Mouse (Mus musculus) small intestine, adult 2 months (tissue): ENCODE measurements at regions not wholly inside any gene's neighbourhood (a gene's known extent, or its start where the extent isn't known, plus 50 kb on each side); places are given as distances from the start of the nearest gene placed in this dataset.
A peak's percentile ranks its signal among the peaks of the same experiment; 100 is the strongest.

Source experiments
- H3K27ac ChIP-seq: fragments of 200-500 bp; 2 replicates; pipeline ENCODE4 v1.5.1; 2012; ENCODE audit warnings: low read depth, low read length, control low read depth, inconsistent platforms; ENCODE audit not compliant: insufficient read depth
- H3K27me3 ChIP-seq: fragments of 200-500 bp; 2 replicates; pipeline ENCODE4 v1.6.1; 2012; ENCODE audit warnings: mild to moderate bottlenecking, moderate library complexity, low read length, inconsistent platforms; ENCODE audit not compliant: control insufficient read depth, insufficient read depth
- H3K36me3 ChIP-seq: fragments of 200-500 bp; 2 replicates; pipeline ENCODE4 v1.6.1; 2012; ENCODE audit warnings: mild to moderate bottlenecking, low read length, control low read depth, inconsistent platforms; ENCODE audit not compliant: control insufficient read depth, insufficient read depth
- H3K4me1 ChIP-seq: fragments of 200-500 bp; 2 replicates; pipeline ENCODE4 v1.6.1; 2012; ENCODE audit warnings: low read length, inconsistent platforms, mixed read lengths; ENCODE audit not compliant: control insufficient read depth, insufficient read depth, insufficient read length
- H3K4me3 ChIP-seq: fragments of 200-500 bp; 2 replicates; pipeline ENCODE4 v1.5.1; 2012; ENCODE audit warnings: low read depth, mild to moderate bottlenecking, control low read depth, inconsistent platforms, low read length, moderate library complexity
- CTCF ChIP-seq: fragments of 200-500 bp; IDR thresholded peaks from 2 replicates; pipeline ENCODE4 v1.5.1; 2012; ENCODE audit warnings: low read depth, mild to moderate bottlenecking, control low read depth, inconsistent platforms, low read length, moderate library complexity, mixed read lengths; ENCODE audit not compliant: insufficient replicate concordance, insufficient read length; ENCODE audit errors: extremely low read depth
- POLR2A ChIP-seq: fragments of 200-500 bp; IDR thresholded peaks from 2 replicates; pipeline ENCODE4 v1.6.1; 2012; ENCODE audit warnings: low read depth, mild to moderate bottlenecking, control low read depth, inconsistent platforms, low read length, moderate library complexity
- WGBS: fragments of 180-500 bp; shearing (Covaris S2); methylation state at CpG from one replicate; pipeline ENCODE4 v1.1.7; 2018; 5-methylcytosine and 5-hydroxymethylcytosine counted together

- Histone ChIP-seq H3K36me3 (no peaks in the 10 kb centered on the region), H3K4me3 (no peak overlapping the region), H3K4me1 (no peaks in the 10 kb centered on the region), H3K27ac (no peak overlapping the region), H3K27me3 (no peaks in the 10 kb centered on the region; the same call in 1 of the 2 replicates)
- 58% methylated on average over 6 of the region's 6 CpGs for WGBS
- TF ChIP-seq POLR2A (no peak), CTCF (no peak)
Measured at GRCm38 (mm10) chr6:98635816-98636215, 293.3 kb upstream of the Gm765 start.

GRCm38 (mm10) chr6:98632278-98633063 lies 289.9 kb upstream of the Gm765 start:
- WGBS, result 57% methylated on average over 18 of the region's 18 CpGs
- Histone ChIP-seq H3K27ac (peak overlapping the region; percentile 32; the same call in 1 of the 2 replicates), H3K36me3 (no peaks in the 10 kb centered on the region), H3K4me3 (no peak overlapping the region), H3K4me1 (no peaks in the 10 kb centered on the region), H3K27me3 (no peaks in the 10 kb centered on the region; the same call in 1 of the 2 replicates)
- TF ChIP-seq CTCF, result no peak
- TF ChIP-seq POLR2A, result no peak

- Histone ChIP-seq H3K27ac (no peak overlapping the region), H3K4me1 (no peaks in the 10 kb centered on the region), H3K36me3 (no peaks in the 10 kb centered on the region), H3K27me3 (no peaks in the 10 kb centered on the region), H3K4me3 (no peak overlapping the region)
- 72% methylated on average over 8 of the region's 8 CpGs for WGBS
- TF ChIP-seq POLR2A, result no peak
- TF ChIP-seq CTCF, result no peak
Measured at GRCm38 (mm10) chr6:98631269-98631668, 288.7 kb upstream of the Gm765 start.

GRCm38 (mm10) chr6:98629646-98630045 lies 287.1 kb upstream of the Gm765 start:
- Histone ChIP-seq H3K4me3 (no peak overlapping the region), H3K4me1 (no peaks in the 10 kb centered on the region), H3K27ac (no peak overlapping the region), H3K36me3 (no peaks in the 10 kb centered on the region), H3K27me3 (no peaks in the 10 kb centered on the region)
- 62% methylated on average over 4 of the region's 4 CpGs for WGBS
- TF ChIP-seq POLR2A (no peak), CTCF (no peak)

- no peaks in the 10 kb centered on the region for H3K36me3 ChIP-seq
- no peaks in the 10 kb centered on the region for H3K27me3 ChIP-seq
- H3K4me3 ChIP-seq, result no peak overlapping the region
- WGBS, result 57% methylated on average over 10 of the region's 10 CpGs
- no peak for TF ChIP-seq POLR2A
- no peak for TF ChIP-seq CTCF
- no peaks in the 10 kb centered on the region for H3K4me1 ChIP-seq
- H3K27ac ChIP-seq, result no peak overlapping the region
Measured at GRCm38 (mm10) chr6:98626435-98626834, 283.9 kb upstream of the Gm765 start.

- no peak overlapping the region for H3K27ac ChIP-seq
- H3K4me3 ChIP-seq, result no peak overlapping the region
- H3K4me1 ChIP-seq, result no peaks in the 10 kb centered on the region
- TF ChIP-seq CTCF, result no peak
- no peak for TF ChIP-seq POLR2A
- no peaks in the 10 kb centered on the region for H3K36me3 ChIP-seq
- no peaks in the 10 kb centered on the region for H3K27me3 ChIP-seq
- 83% methylated on average over 3 of the region's 3 CpGs for WGBS
Measured at GRCm38 (mm10) chr6:98620886-98621285, 278.3 kb upstream of the Gm765 start.

GRCm38 (mm10) chr6:98613030-98613429 lies 270.5 kb upstream of the Gm765 start:
- Histone ChIP-seq H3K4me1 (no peaks in the 10 kb centered on the region), H3K27me3 (no peaks in the 10 kb centered on the region), H3K27ac (no peak overlapping the region), H3K4me3 (no peak overlapping the region), H3K36me3 (no peaks in the 10 kb centered on the region)
- TF ChIP-seq POLR2A (no peak), CTCF (no peak)
- WGBS, result 71% methylated on average over 10 of the region's 10 CpGs
